Mouse (Mus musculus) monocyte, adult 2 months (primary cell): ENCODE data around the gene Olfr825.
"Not testable (repeated sequence)": the region's sequence is repeated elsewhere in the genome, so short reads cannot be mapped to it uniquely, and the experiment has no call there.

Source experiments
- DNase-seq, 2 experiments: peaks; one replicate each; pipeline ENCODE4 v3.0.0; 2022; ENCODE audit warnings: low spot score in 2 of 2, low read depth in 1 of 2

Gene Olfr825

DNA sequence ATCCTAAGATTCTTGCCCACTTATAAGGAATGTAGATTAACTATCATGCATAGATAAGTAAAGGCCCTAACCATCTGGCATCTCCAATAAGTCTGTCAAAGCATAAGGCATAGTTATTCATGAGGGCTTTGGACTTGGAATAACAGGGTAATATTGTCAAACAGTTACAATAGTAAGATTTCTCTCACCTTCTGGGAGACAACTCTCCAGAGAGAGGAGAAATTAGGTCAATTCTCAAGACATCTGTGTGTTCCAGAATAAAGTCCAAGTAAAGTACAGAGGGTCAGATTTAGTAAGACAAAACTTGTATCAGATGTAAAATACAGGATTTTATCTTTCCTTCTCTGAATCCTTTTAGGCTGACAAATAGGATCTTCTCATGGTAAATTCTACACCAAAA lies at the start of gene Olfr825:
Gene Olfr825, minus strand, starts transcription at position 101 of the 400 bp plus-strand sequence.
- DNase-seq = no peak

DNA sequence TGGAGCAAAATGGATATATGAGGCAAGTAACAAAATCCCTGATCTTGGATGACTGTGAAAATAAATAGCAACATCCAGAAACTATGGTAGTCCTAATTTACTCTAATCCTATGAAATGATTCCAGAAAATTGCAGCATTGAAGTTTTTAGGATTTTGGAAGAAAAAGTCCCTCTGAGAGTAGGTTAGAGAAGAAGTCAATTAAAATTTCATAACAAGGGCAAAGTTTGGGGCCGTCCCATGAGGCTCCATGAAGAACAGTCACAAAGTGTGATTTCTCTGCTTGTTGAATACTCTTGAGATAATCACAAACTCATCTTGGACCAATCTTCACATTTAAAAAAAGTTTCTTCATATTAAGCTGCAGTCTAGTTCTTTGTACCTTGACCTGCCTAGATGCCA lies 47.7 kb upstream of the Olfr825 start, which contains the start of gene Olfr827:
Gene Olfr827, minus strand, starts transcription at position 101 of the 400 bp plus-strand sequence.
- no peak for DNase-seq

DNA sequence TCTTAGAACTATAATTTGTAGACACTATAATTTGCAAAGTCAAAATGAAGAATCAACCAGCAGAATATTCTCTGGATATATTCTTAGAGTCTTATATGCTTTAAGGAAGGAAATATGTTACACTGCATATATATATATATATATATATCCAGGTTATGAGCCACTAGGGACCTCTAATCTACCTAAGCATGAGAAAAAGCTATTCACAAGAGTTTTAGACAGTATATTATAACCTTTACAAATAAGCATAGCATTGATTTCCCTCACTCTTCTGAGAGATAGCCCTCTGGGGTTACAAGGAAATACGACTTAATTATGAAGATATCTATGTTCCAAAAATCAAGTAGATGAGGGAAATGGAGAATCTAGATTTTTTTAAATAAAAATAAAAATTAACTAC lies 17.5 kb upstream of the Olfr825 start, which contains the start of gene Olfr826:
Gene Olfr826, minus strand, starts transcription at position 101 of the 400 bp plus-strand sequence.
- no peak for DNase-seq

DNA sequence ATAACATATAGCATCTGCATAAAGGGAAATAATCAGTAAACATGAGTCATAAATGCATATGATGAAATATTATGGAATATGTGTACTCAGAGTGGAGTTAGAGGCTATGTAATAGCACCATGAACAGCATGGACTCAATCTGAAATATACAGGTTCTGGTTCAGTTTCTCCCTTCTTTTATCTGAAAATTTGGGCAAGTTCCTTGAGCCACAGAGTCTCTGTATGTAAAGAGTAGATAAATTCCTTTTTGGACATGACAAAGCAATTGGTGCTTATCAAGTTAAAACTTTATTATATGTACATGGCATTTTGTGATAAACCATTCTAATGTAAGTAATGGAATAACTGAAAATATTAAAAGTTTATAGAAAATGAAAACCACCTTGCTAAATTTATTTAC lies 1.4 kb downstream of the Olfr825 start:
- DNase-seq = no peak

DNA sequence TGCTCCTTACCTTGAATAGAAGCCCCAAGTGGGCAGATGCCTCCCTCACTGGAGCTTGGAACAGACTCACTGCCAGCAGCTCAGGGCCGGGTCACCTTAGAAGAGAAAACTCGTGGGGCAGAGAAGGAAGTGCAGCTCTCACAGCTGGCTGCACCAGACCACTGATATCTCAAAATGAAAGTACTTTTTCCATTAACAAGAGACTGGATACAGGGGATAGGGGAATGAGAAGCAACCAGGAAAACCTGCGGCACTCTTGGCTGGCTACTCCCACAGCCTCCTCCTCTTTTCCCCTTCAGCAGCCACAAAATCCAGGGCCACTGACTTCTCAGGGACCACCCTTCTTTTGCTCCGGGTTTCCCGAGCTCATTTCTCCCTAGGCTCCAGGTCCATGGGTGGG lies 22.4 kb downstream of the Olfr825 start:
- DNase-seq = no peak

DNA sequence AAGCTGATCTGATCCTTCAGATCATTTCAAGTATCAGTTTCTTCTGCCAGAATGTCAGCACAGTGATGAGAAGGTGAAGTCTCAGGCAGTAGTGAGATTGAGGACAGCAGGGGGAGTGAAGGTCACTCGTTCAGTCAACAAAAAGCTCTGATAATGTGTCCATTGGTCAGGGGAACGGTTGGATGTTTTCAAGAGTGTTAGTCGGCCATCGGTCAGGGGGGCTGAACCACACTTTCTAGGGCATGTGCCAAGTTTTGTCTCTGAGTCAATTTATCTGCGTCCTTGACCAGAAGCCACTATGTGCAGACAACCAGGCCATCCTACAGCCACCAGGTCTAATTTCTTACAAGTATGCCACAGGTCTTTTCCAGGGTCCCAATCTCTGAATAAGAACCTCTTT lies 24.1 kb downstream of the Olfr825 start:
- DNase-seq = not testable (repeated sequence)

DNA sequence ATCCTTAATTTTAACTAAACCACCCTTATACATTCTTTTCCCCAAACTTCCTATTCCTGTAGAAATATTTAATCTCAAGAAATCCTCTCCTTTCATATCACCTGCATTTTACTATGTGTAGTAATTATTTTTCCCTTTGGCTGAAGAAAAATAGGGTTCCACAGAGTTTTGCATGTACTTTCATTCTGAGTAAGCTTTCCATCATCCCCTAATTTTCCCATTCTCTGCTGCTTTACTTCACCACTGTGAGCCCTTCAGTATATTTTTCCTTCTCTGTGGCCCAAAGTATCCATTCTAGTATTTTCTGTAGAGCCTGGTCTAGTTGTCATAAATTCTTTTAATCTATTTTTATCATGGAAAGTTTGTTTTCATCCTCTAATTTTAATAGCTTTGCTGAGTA lies 31.8 kb downstream of the Olfr825 start:
- no peak for DNase-seq

DNA sequence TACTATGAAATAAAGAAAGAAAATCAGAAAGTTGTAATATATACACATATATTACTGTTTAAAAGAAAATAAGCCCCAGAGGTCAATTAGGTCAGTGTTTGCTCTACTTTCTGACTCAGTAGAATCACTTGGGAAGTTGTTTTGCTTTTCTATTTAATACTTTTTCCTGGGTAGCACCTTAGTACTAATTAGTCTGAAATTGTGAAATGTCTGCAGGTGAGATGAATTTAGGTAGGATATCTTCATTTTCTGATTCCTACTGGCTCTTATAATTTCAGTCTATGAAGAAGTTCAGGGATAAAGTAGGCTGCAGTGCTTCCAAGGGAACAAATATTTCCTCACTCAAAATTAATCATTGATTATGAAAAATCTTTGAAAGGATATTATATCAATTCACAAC lies 36.7 kb downstream of the Olfr825 start, which contains the start of gene Olfr824:
Gene Olfr824, minus strand, starts transcription at position 101 of the 400 bp plus-strand sequence.
- not testable (repeated sequence) for DNase-seq

DNA sequence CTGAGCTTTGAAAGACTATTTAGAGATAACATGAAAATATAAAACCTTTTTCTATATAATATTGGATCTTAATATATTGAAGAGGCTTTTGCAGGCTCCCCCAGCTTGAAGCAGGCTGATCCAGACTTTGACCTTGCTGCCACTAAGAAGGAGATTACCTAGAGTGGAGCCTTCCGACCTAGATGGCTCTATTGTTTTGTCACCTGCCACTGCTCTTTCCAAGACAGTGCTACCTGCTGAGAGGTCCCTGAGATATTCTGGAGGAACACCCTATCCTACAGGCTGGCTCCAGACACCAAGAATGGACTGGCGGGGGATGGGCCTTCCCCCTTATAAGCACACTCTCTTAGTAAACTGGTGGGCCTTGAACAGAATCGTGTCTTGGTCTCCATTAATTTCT lies 50.5 kb downstream of the Olfr825 start:
- not testable (repeated sequence) for DNase-seq

DNA sequence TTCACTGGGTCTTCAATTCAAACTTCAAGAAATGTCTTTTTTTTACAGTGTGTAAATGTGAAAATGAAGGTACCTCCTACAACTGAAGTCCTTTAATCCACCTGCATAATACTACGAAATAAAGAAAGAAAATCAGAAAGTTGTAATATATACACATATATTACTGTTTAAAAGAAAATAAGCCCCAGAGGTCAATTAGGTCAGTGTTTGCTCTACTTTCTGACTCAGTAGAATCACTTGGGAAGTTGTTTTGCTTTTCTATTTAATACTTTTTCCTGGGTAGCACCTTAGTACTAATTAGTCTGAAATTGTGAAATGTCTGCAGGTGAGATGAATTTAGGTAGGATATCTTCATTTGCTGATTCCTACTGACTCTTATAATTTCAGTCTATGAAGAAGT lies 51.3 kb downstream of the Olfr825 start, which contains the start of gene Olfr823:
Gene Olfr823, minus strand, starts transcription at position 101 of the 400 bp plus-strand sequence.
- DNase-seq = not testable (repeated sequence)
